Mouse (Mus musculus): ENCODE results near the gene Tdrd6.

Gene Tdrd6

GRCm38 (mm10) chr17:43612221-43612620, 17.9 kb downstream of the Tdrd6 start:
- no peak for DNase-seq (ENCODE audit: low spot score in 2 of 2)

GRCm38 (mm10) chr17:43611586-43611985, 18.5 kb downstream of the Tdrd6 start:
- DNase-seq (ENCODE audit: low spot score in 2 of 2), result peak in 1 of 2 experiments; percentile 32

- DNase-seq (ENCODE audit: low spot score in 2 of 2), result peak; percentile 20 to 45
Measured at GRCm38 (mm10) chr17:43606704-43607103, 23.4 kb downstream of the Tdrd6 start.

- DNase-seq (ENCODE audit: low spot score in 2 of 2), result no peak
Measured at GRCm38 (mm10) chr17:43598706-43599105, 31.4 kb downstream of the Tdrd6 start.

- DNase-seq (ENCODE audit: low spot score in 2 of 2), result no peak
Measured at GRCm38 (mm10) chr17:43597742-43598141, 32.4 kb downstream of the Tdrd6 start.

- peak; percentile 22 to 63 for DNase-seq (ENCODE audit: low spot score in 2 of 2)
Measured at GRCm38 (mm10) chr17:43592296-43593291, 37.5 kb downstream of the Tdrd6 start.

GRCm38 (mm10) chr17:43590531-43590930, 39.6 kb downstream of the Tdrd6 start:
- no peak for DNase-seq (ENCODE audit: low spot score in 2 of 2)

- DNase-seq (ENCODE audit: low spot score in 2 of 2), result no peak
Measured at GRCm38 (mm10) chr17:43589750-43590149, 40.3 kb downstream of the Tdrd6 start.

- DNase-seq (ENCODE audit: low spot score in 2 of 2), result no peak
Measured at GRCm38 (mm10) chr17:43587278-43587677, 42.8 kb downstream of the Tdrd6 start.

- DNase-seq (ENCODE audit: low spot score in 2 of 2), result no peak
Measured at GRCm38 (mm10) chr17:43584771-43585170, 45.3 kb downstream of the Tdrd6 start.

GRCm38 (mm10) chr17:43581012-43581467, 49.1 kb downstream of the Tdrd6 start:
- peak in 1 of 2 experiments; percentile 4 for DNase-seq (ENCODE audit: low spot score in 2 of 2)

- no peak for DNase-seq (ENCODE audit: low spot score in 2 of 2)
Measured at GRCm38 (mm10) chr17:43580456-43580855, 49.6 kb downstream of the Tdrd6 start.

- no peak for DNase-seq (ENCODE audit: low spot score in 2 of 2)
Measured at GRCm38 (mm10) chr17:43573624-43574073, 56.5 kb downstream of the Tdrd6 start.

- no peak for DNase-seq (ENCODE audit: low spot score in 2 of 2)
Measured at GRCm38 (mm10) chr17:43569287-43569686, 60.8 kb downstream of the Tdrd6 start.

GRCm38 (mm10) chr17:43567992-43568888, 61.9 kb downstream of the Tdrd6 start, which contains the start of gene Pla2g7:
Gene Pla2g7, plus strand, starts transcription at chr17:43568098.
- peak; percentile 32 to 40 for DNase-seq (ENCODE audit: low spot score in 2 of 2)

GRCm38 (mm10) chr17:43567593-43567991, 62.5 kb downstream of the Tdrd6 start:
- peak in 1 of 2 experiments; percentile 25 for DNase-seq (ENCODE audit: low spot score in 2 of 2)

All from right cerebral cortex, postnatal 36 days (tissue).